In the genomic region with DNA sequence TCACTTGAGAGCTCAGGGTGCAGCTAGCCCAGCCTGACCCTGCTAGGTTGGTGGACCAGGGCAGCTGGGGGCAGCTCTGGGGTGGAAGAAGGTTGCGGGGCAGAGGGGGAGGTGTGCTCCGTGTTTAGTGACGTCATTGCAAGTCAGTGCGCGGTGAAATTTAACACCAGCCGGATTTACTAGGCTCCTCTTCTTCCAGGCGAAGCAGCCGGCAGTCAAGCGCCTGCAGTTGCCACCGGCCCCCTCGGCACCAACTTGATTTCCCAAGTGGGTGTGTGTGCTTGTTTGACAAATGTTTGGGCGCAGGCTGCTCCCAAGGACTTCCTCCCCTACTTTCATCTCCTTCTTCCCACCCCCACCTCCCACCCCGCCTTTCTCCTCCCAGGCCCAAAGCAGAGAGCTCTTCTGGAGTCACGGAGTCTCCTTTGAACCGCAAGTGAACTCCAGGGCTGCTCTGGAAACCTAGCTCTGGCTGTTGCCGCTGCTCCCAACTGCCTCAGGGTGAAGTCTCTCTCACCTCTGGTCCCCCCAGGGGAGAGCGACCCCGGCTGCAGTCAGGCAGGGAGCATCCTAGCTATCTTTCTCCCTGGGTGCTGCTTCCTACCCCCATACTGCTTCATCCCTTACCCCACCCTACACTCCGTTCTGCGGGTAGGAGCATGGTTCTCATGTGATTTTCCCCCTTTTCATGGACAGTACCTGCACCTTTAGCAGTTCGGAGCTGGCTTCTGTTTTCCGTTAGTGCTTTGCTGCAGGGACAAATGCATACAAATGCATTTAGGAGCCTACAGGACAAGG, we compare ENCODE assay signal across 8 mouse cellular contexts. TPM values are rescaled to one million over a fixed set of nuclear protein-coding genes. Genes with fewer than 3 reads are reported as not detected.
DNase-seq lines count a peak whose midpoint lies in the region; ATAC-seq lines count a peak whose summit lies in the region.

TSS of gene Col24a1 (plus strand) at position 136 of the 798 bp plus-strand sequence.

- peak within 1 kb of the TSS; percentile 39 for H3K9ac ChIP-seq in hindbrain, embryonic 14.5 days
- H3K9ac ChIP-seq in liver, embryonic 15.5 days = no peak within 1 kb of the TSS

- peak within 1 kb of the TSS; percentile 77 for H3K27ac ChIP-seq in forebrain, embryonic 10.5 days
- no peak within 1 kb of the TSS for H3K27ac ChIP-seq in hindbrain, embryonic 14.5 days
- H3K27ac ChIP-seq in liver, embryonic 15.5 days (replicated peaks) = no peak within 1 kb of the TSS

- H3K4me3 ChIP-seq in forebrain, embryonic 10.5 days = peak within 1 kb of the TSS; percentile 54
- peak within 1 kb of the TSS; percentile 26 for H3K4me3 ChIP-seq in hindbrain, embryonic 14.5 days (replicated peaks; ENCODE audit: low read length)
- H3K4me3 ChIP-seq in liver, embryonic 15.5 days (replicated peaks) = peak within 1 kb of the TSS; percentile 24

- H3K9me3 ChIP-seq in forebrain, embryonic 10.5 days = no peaks in the 10 kb centered on the region
- H3K9me3 ChIP-seq in hindbrain, embryonic 14.5 days (ENCODE audit: control insufficient read depth, low read length) = no peaks in the 10 kb centered on the region
- H3K9me3 ChIP-seq in liver, embryonic 15.5 days (replicated peaks) = no peaks in the 10 kb centered on the region

- peaks cover 22% of the 10 kb centered on the region for H3K27me3 ChIP-seq in forebrain, embryonic 10.5 days (ENCODE audit: poor library complexity, severe bottlenecking)
- 0 out of 2 replicates have a peak, but pooled peaks cover 6% of the 10 kb centered on the region for H3K27me3 ChIP-seq in hindbrain, embryonic 14.5 days (ENCODE audit: control insufficient read depth, insufficient read depth, low read length)
- peaks cover 22% of the 10 kb centered on the region for H3K27me3 ChIP-seq in liver, embryonic 15.5 days

- WGBS in forebrain, embryonic 10.5 days = 1% methylated on average over 22 of the region's 22 CpGs
- WGBS in hindbrain, embryonic 14.5 days = under 1% methylated on average over 22 of the region's 22 CpGs
- WGBS in liver, embryonic 15.5 days (ENCODE audit: insufficient replicate concordance) = 3% methylated on average over 22 of the region's 22 CpGs

- ATAC-seq in hindbrain, embryonic 14.5 days (ENCODE audit: low FRiP score) = peak; percentile 67
- 0 out of 2 replicates have a peak, but pooled peaks have one; percentile 22 for ATAC-seq in liver, embryonic 15.5 days (ENCODE audit: insufficient read depth)
- no peak for ATAC-seq in monocyte, adult 5-6 weeks (replicated peaks; ENCODE audit: insufficient number of reproducible peaks, low FRiP score, low TSS enrichment, poor library complexity, severe bottlenecking)

- no peaks in the 10 kb centered on the region for H3K36me3 ChIP-seq in forebrain, embryonic 10.5 days (replicated peaks)
- H3K36me3 ChIP-seq in hindbrain, embryonic 14.5 days (replicated peaks; ENCODE audit: control insufficient read depth, insufficient read depth) = no peaks in the 10 kb centered on the region
- H3K36me3 ChIP-seq in liver, embryonic 15.5 days (replicated peaks) = no peaks in the 10 kb centered on the region

- H3K4me2 ChIP-seq in hindbrain, embryonic 14.5 days (replicated peaks) = peak within 1 kb of the TSS; percentile 68
- peak within 1 kb of the TSS; percentile 41 for H3K4me2 ChIP-seq in liver, embryonic 15.5 days

- peaks cover 21% of the 10 kb centered on the region for H3K4me1 ChIP-seq in forebrain, embryonic 10.5 days
- H3K4me1 ChIP-seq in hindbrain, embryonic 14.5 days (replicated peaks; ENCODE audit: control insufficient read depth, insufficient read depth, low read length) = peaks cover 12% of the 10 kb centered on the region
- H3K4me1 ChIP-seq in liver, embryonic 15.5 days (replicated peaks) = no peaks in the 10 kb centered on the region

- peak; percentile 23 for DNase-seq in ovary, postnatal 36 days (ENCODE audit: low spot score)
- no peak for DNase-seq in ovary, adult 18-20 months (ENCODE audit: low spot score)
- peak; percentile 62 for DNase-seq in forebrain, embryonic 10.5 days (ENCODE audit: extremely low spot score, low spot score)
- DNase-seq in hindbrain, embryonic 14.5 days (ENCODE audit: low spot score) = peak; percentile 33
- peak; percentile 33 to 34 for DNase-seq in right cerebral cortex, postnatal 10 days (ENCODE audit: low spot score in 2 of 2)
- no peak for DNase-seq in c-Kit-positive CD71-positive TER-119-positive erythroid progenitor cells, embryonic 14.5 days (ENCODE audit: low spot score)

RNA-seq across cellular contexts. Expression of gene Col24a1, which starts in this region (rescaled TPM):
- 0.63 and 0.67 TPM in 2 replicates for polyA plus RNA-seq in forebrain, embryonic 10.5 days (2016; fragmentation: Nextera tagmentation; extraction: Ambion mirVana)
- 0.83 and 1.1 TPM in 2 replicates for polyA plus RNA-seq in hindbrain, embryonic 14.5 days (2014; fragmentation: Nextera tagmentation; extraction: Ambion mirVana)
- polyA plus RNA-seq in liver, embryonic 15.5 days (2015; fragmentation: Nextera tagmentation; extraction: Ambion mirVana) = 0.21 TPM in 2 replicates
- not detected in 3 replicates for total RNA-seq in monocyte, adult 5-6 weeks (2017)

Comparison
In these comparisons a context has a peak if more than half of its experiments do, and no peak if none do; other contexts are left out.
1. DNase-seq: peak in ovary, postnatal 36 days (single experiment), hindbrain, embryonic 14.5 days (single experiment) and right cerebral cortex, postnatal 10 days (2 of 2); none in ovary, adult 18-20 months (single experiment) and c-Kit-positive CD71-positive TER-119-positive erythroid progenitor cells, embryonic 14.5 days (single experiment).
2. Peak in DNase-seq, H3K4me3 ChIP-seq and H3K27ac ChIP-seq in forebrain, embryonic 10.5 days; RNA of the gene not detected or under 1 TPM.
3. Peak in ATAC-seq, H3K4me3 ChIP-seq and H3K4me2 ChIP-seq in liver, embryonic 15.5 days; RNA of the gene not detected or under 1 TPM.
4. Peak in every context shown above with its lines, with median percentiles within 50 percentile points of each other: H3K4me3 ChIP-seq.